Mouse (Mus musculus) CD4-positive helper T cell, adult 2 months (primary cell): ENCODE data around the gene Adgrl2.

Experiments
- DNase-seq: peaks from one replicate; pipeline ENCODE4 v3.0.0-alpha.2; 2012; ENCODE audit warnings: low read depth, missing footprints, low spot score

Gene Adgrl2

GRCm38 (mm10) chr3:148977124-148977529, 13.2 kb downstream of the Adgrl2 start:
- DNase-seq: no peak

DNA sequence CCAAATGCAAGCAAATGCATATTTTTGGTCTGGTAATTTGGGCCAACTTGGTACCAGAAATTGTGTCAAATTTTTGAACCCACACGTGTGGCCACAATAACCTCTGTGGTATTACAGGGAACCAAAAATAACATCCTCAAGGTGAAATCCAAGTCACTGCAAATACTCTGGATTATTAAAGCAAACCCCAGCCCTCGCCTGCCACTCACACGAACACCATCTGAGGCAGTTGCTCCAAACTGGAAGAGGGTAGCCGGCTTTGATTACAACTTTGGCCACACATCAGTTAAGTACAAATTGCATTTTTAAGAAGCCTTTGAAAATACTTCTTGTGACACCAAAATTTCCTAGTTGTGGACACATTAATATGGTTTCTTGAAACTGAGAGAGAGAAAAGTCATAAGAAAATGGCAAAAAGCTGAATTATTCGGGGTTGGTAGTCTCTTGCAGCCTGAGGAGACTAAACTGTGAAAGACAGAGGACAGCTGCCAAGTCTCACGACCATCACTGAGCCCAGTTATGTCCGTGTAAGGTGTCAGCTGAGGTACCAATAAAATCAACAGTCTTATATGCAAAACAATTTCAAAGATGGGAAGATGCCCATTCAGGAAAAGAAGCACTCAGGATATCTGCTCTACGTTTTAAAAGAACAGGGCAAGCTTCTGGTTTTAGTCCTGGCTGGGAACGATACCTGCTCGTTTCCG, 18.3 kb downstream of the Adgrl2 start:
- no peak for DNase-seq

GRCm38 (mm10) chr3:148964991-148965605, 25.3 kb downstream of the Adgrl2 start:
- DNase-seq: no peak

DNA sequence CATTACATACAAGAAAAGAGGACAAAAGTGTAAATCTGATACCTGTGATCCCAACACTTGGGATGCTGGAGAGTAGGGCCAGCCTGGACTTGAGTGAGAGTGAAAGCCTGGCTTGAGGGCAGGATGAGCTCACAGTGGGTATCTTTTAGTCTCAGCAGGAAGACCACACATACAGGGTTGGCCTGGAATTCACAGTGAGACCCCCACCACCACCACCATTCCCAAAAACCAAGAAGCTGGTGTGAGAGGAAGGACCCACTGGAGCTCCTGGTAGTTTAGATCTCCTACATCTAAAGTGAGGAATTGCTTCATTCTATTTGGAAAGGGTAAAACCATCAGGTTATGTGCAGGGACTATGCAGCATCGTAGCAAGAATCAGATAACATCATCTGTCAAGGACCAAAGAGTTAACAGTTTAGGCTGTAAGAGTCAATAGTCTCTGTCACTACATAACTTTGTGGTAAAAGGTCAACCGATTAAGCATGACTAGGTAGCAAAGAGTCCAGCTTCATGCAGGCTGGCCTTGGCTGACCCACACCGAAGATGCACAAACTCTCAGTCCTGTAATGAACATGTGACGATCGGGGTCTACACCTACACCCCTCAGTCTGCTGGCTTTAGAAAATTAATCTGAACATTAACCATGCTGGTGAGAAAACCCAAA, 26.8 kb downstream of the Adgrl2 start:
- DNase-seq: no peak

DNA sequence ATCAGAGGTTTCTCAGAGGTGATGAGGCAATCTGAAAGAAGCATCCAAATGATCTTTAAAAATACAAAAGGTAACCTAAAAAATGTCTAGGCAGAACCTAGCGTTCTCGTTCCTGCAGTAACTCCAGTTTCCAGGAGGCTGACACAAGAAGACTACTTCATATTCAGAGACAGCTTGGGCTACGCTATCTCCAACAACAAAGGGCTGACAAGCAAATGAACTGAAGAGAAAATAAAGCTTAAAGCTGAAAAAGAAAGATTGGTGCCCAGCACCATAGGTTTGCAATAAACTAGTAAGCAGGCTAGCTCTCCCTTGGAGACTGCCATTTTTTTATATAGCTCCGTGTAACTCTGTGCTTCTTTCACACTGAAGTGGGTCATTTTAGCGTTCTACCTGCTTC, 28.7 kb downstream of the Adgrl2 start:
- no peak for DNase-seq

DNA sequence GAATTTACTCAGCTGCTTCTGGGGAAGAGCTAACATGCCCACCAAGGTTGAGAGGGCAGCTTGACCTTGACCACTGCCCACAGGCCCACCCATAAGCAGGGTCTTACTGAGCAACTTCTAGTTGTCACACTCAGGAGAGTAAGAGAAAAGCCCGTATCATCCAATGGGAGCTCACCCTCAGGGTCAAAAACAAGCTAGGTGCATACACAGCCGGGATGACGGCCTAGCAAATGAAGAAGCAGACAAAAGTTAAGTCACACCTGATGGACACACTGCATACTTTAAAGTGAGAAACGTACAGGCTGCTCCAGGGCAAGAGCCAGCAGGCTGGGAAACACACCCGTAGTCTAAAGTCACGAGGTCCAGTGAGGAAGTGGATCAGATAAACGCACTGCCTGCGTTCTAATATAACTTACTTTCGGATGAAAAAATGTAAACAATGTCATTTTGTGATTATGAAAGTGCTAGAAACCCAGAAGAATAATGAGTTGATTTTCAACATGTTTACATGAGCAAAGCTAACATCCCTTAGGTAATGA, 29.5 kb downstream of the Adgrl2 start:
- no peak for DNase-seq

DNA sequence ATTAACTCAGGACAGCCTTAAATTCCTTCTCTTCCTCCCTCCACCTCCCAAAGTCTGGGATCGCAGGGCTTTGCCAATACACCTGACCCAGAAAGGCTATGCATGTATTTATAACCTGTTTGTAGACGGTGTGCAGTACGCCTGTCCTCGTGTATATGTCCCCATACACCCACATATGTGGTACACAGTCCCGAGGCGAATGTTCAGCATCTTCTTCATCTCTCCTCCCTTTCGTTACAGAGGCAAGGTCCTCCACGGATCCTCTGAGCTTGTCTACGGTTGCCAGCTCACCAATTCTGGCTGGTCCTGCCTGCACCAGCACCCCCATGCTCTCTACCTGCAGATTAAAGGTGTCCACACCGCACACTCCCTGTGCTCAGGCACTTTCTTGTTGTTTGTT, 30.1 kb downstream of the Adgrl2 start:
- DNase-seq: no peak

DNA sequence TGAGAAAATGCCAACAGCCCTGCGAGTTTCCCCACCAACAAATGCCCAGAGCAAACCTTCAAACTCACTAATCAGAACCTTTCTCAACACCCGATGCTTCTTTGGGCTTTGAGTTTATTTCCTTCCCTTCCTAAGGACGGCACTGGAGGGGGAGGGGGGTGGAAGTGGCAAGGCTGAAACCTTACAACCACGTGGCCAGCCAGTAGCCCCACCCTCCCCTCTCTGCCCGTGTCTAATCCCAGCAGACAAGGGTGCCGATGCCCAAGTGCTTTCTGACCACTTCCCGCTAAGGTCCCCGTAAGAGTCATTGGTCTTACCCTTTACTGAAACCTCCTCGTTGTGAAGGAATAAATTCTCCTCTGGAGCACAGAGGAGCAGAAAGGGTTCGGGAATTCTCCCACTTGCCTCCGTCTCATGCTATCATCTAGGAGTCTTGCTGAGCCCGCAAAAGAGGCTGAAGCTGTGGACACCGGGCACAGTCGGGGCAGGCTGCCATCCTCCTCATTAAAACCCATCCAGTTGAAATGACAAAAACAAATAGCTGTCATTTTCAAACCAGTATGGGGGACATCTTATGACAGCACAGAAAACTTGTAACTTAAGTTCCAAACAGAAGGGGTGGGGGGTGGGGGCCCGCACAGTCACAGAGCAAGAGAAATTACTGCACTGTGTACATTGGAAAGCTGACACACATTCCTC, 30.9 kb downstream of the Adgrl2 start:
- DNase-seq: no peak

- no peak for DNase-seq
Measured at GRCm38 (mm10) chr3:148958714-148959113, 31.6 kb downstream of the Adgrl2 start.

DNA sequence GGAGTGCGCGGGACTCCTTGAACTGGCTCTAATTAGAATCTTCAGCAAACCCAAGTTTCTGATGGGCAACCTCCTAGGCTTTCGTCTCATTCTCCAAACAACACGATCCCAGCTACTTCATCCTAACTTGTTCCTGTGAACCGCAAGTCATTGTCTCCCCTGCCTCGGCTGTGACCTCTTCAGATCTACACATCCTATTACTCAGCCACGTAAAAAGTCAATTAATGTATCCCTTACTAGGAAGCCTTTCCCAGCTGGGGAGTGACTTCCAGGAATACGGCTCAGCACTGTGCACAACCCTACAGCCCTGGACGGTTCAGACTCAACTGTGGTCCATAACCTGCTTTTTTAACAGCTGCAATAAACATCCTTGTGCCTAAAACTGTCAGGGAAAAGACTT, 32.2 kb downstream of the Adgrl2 start:
- no peak for DNase-seq

DNA sequence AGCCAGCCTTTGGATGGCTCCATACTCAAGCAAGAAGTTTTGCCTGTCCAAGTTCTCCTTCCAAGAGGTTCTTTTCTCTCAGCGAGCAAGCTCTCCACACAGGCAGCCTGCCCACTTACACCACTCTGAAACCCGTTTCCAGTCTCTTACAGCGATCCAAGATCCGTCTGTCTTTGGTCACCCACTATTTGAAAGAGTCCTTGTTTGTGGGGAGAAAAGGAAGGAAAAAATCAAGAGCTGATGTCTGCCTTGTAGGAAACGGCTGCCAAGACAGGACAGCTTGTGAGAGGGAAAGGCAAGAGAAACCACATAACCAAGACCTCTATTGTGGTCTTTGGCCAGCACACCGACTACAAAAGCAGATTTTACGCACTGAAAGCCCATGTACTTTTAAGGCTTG, 33.5 kb downstream of the Adgrl2 start:
- no peak for DNase-seq

DNA sequence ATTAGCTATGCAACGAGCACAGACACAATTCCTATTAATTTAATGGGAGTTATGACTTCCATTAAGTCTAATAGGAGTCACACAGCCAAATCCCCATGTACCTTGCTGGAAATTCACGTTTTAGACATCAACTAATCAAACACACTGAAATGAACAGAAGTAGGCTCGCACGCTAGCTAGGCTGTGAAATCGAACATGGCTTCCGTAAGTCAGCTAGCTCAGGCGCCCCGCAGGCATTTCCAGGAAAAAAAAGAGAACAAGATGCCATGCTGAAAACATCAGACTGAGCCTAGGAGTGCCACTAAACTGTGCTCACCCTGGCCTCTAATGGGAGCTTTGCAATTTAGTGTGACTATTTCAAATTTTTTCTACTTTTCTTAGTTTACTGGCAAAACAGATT, 40.6 kb downstream of the Adgrl2 start:
- no peak for DNase-seq

- no peak for DNase-seq
Measured at GRCm38 (mm10) chr3:148947805-148948405, 42.5 kb downstream of the Adgrl2 start.

DNA sequence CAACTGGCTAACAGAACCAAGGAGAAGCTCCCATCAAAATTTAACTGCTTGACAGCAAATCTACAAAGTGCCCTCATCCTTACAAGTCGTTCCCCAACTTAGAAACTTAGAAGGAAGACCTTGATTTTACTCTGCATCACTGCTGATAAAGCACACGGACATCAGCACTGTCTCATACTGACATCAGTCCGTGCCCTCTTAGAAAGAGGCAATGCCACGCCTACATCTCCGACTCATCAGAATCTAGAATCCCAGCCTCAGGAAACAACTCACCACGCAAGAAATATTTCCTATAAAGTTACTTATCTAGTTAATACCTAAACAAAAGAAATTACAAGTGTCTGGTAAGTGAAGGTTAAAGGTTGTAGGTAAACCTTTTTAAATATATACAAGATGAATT, 43.1 kb downstream of the Adgrl2 start:
- DNase-seq: no peak

DNA sequence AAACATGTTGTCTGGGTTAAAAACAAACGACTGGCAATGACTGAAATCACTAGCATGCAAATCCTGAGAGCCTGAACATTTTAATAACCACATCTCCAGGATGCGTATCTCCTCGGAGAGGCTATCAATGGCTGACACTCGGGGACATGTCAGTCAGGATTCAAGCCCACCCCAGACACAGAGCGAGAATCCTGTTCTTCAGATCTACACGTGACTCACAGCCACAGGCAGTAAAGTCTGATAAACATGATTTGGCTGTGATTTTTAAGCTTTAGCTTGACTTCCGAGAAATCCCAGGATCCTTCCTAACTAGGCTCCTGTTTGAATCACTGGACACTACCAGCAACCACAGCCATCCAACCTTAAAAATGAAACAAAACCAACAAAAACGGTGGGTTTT, 44.8 kb downstream of the Adgrl2 start:
- no peak for DNase-seq

DNA sequence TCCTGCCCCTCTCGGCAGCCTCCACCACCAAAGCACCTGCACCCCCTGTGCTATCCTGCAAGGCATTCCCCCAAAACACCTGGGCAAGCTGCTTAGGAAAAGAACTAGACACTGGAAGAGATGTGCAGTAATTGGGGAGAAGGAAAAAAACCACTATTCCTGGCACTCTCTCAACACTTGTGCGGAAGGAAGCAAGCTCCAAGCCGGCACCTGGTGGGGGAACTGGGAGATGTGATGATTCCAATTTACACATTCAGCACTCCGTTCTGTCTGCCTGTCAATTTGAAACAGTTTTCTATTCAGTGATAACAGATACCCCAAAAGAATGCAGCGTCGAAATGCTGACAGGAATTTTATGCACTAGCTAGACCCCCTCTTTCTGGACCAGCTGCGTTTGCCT, 50.9 kb downstream of the Adgrl2 start:
- no peak for DNase-seq

- DNase-seq: no peak
Measured at GRCm38 (mm10) chr3:148935056-148935455, 55.3 kb downstream of the Adgrl2 start.

- no peak for DNase-seq
Measured at GRCm38 (mm10) chr3:148934279-148934678, 56.1 kb downstream of the Adgrl2 start.

- DNase-seq: no peak
Measured at GRCm38 (mm10) chr3:148933160-148933559, 57.2 kb downstream of the Adgrl2 start.

- no peak for DNase-seq
Measured at GRCm38 (mm10) chr3:148930913-148931312, 59.4 kb downstream of the Adgrl2 start.

DNA sequence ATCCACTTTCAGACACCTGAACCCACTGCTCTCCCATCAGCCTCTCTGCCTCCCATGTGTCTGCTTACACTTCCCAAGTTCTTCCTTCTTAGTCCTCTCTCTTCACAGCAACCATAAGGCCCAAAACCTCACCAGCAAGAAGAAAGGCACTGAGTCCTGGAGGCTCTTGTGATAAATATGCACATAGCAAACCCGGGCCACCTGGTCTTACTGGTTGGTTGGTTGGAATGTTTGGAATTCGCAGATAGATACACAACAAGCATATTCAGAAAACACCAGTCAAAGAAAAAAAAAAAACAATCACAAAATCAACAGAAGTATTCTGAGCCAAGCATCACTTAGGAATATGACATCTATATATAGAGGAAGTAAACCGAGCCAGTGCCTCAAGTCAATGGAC, 64.0 kb downstream of the Adgrl2 start:
- DNase-seq: no peak

- DNase-seq: no peak
Measured at GRCm38 (mm10) chr3:148922618-148923095, 67.7 kb downstream of the Adgrl2 start.
